Mouse (Mus musculus) lung, embryonic 14.5 days (tissue): ENCODE data around the gene Gnb4. TPM values are rescaled to one million over a fixed set of nuclear protein-coding genes. Genes with fewer than 3 reads are reported as not detected.
A peak's percentile ranks its signal among the peaks of the same experiment; 100 is the strongest.

ENCODE experiments used
- ATAC-seq: fragments of 200-750 bp; cut with Nextera tagmentation; 2 replicates; pipeline ENCODE4 v1.8.0; 2017; ENCODE audit warnings: mild to moderate bottlenecking, moderate TSS enrichment, moderate library complexity; ENCODE audit not compliant: insufficient read depth
- DNase-seq: peaks from one replicate; pipeline ENCODE4 v3.0.0-alpha.2; 2015
- H3K27ac ChIP-seq: fragments of 300-500 bp; sonication (generic); 2 replicates; pipeline ENCODE4 v1.5.1; 2014; ENCODE audit warnings: low read depth, mild to moderate bottlenecking, moderate library complexity
- H3K27me3 ChIP-seq: fragments of 300-500 bp; sonication (generic); 2 replicates; pipeline ENCODE4 v1.6.1; 2014; ENCODE audit warnings: low read length, control low read depth; ENCODE audit not compliant: insufficient read depth
- H3K36me3 ChIP-seq: fragments of 300-500 bp; sonication (generic); 2 replicates; pipeline ENCODE4 v1.6.1; 2014; ENCODE audit warnings: control low read depth; ENCODE audit not compliant: insufficient read depth
- H3K4me1 ChIP-seq: fragments of 300-500 bp; sonication (generic); 2 replicates; pipeline ENCODE4 v1.6.1; 2014; ENCODE audit warnings: antibody characterized with exemption, control low read depth; ENCODE audit not compliant: insufficient read depth
- H3K4me2 ChIP-seq: fragments of 300-500 bp; sonication (generic); 2 replicates; pipeline ENCODE4 v1.6.1; 2014; ENCODE audit warnings: mild to moderate bottlenecking
- H3K4me3 ChIP-seq: fragments of 300-500 bp; sonication (generic); 2 replicates; pipeline ENCODE4 v1.5.1; 2014; ENCODE audit warnings: low read depth, low read length
- H3K9ac ChIP-seq: fragments of 300-500 bp; sonication (generic); 2 replicates; pipeline ENCODE4 v1.6.1; 2014
- H3K9me3 ChIP-seq: fragments of 300-500 bp; sonication (generic); 2 replicates; pipeline ENCODE4 v1.6.1; 2016; ENCODE audit warnings: low read depth, low read length, control low read depth
- CTCF ChIP-seq: IDR thresholded peaks from 2 replicates; pipeline ENCODE4 v1.5.1; 2016; ENCODE audit warnings: antibody characterized with exemption, low read depth
- WGBS: fragments of 180-500 bp; shearing (Covaris S2); extraction: QIAGEN DNeasy Blood & Tissue Kit; methylation state at CpG from one replicate; pipeline ENCODE4 v1.1.7; 2014; 5-methylcytosine and 5-hydroxymethylcytosine counted together
- polyA plus RNA-seq: library from polyadenylated mRNA; unstranded; fragments of >200 nt; fragmentation: Nextera tagmentation; extraction: Ambion mirVana; gene quantifications from 2 replicates; pipeline ENCODE4 v1.2.1, GENCODE M21; 2014

Gnb4 gene
- polyA plus RNA-seq, 1 experiment from 2014 or later: 71.4 TPM

- H3K36me3 ChIP-seq: no peaks in the 10 kb centered on the region
- DNase-seq (no peak), ATAC-seq (no peak)
- H3K4me1 ChIP-seq: no peaks in the 10 kb centered on the region
- H3K27ac ChIP-seq: no peak overlapping the region
- H3K4me3 ChIP-seq: no peak overlapping the region; the same call in 1 of the 2 replicates
- no peaks in the 10 kb centered on the region for H3K9me3 ChIP-seq
- no peak overlapping the region for H3K9ac ChIP-seq
- 64% methylated on average over 2 of the region's 2 CpGs for WGBS
- H3K4me2 ChIP-seq: peak overlapping the region; percentile 65
- TF ChIP-seq CTCF: no peak
- H3K27me3 ChIP-seq: peaks cover 5% of the 10 kb centered on the region; the same call in 1 of the 2 replicates
These were observed 1.6 kb downstream of the Gnb4 start for GRCm38 (mm10) chr3:32614786-32615185.

GRCm38 (mm10) chr3:32611606-32612170 is 4.7 kb downstream of the Gnb4 start:
- 65% methylated on average over 11 of the region's 11 CpGs for WGBS

GRCm38 (mm10) chr3:32610560-32610959 is 5.8 kb downstream of the Gnb4 start:
- no peaks in the 10 kb centered on the region for H3K36me3 ChIP-seq
- H3K4me2 ChIP-seq: no peak overlapping the region
- H3K4me3 ChIP-seq: no peak overlapping the region
- no peaks in the 10 kb centered on the region for H3K4me1 ChIP-seq
- H3K9me3 ChIP-seq: no peaks in the 10 kb centered on the region
- TF ChIP-seq CTCF: peak; percentile 75
- 22% methylated on average over 7 of the region's 7 CpGs for WGBS
- peak; percentile 83 for DNase-seq
- ATAC-seq: 0 out of 2 replicates have a peak, but pooled peaks have one; percentile 45
- H3K27ac ChIP-seq: no peak overlapping the region
- no peak overlapping the region for H3K9ac ChIP-seq
- no peaks in the 10 kb centered on the region for H3K27me3 ChIP-seq

More at GRCm38 (mm10) chr3:32611606-32612170, 4.7 kb downstream of the Gnb4 start:
- ATAC-seq (no peak), DNase-seq (peak; percentile 12)
- Histone ChIP-seq H3K4me1 (no peaks in the 10 kb centered on the region), H3K4me3 (no peak overlapping the region), H3K4me2 (no peak overlapping the region), H3K36me3 (no peaks in the 10 kb centered on the region), H3K27me3 (no peaks in the 10 kb centered on the region), H3K27ac (no peak overlapping the region), H3K9me3 (no peaks in the 10 kb centered on the region), H3K9ac (no peak overlapping the region)
- TF ChIP-seq CTCF: no peak

- no peak for DNase-seq
- no peak for ATAC-seq
- Histone ChIP-seq H3K9me3 (no peaks in the 10 kb centered on the region), H3K27ac (no peak overlapping the region), H3K4me2 (no peak overlapping the region), H3K9ac (no peak overlapping the region), H3K36me3 (no peaks in the 10 kb centered on the region), H3K4me1 (no peaks in the 10 kb centered on the region), H3K4me3 (no peak overlapping the region), H3K27me3 (no peaks in the 10 kb centered on the region)
- TF ChIP-seq CTCF: no peak
- 97% methylated on average over 4 of the region's 4 CpGs for WGBS
These were observed 7.2 kb downstream of the Gnb4 start for GRCm38 (mm10) chr3:32609233-32609632.

- DNase-seq (no peak), ATAC-seq (no peak)
- H3K4me3 ChIP-seq: no peak overlapping the region
- no peaks in the 10 kb centered on the region for H3K36me3 ChIP-seq
- WGBS: 84% methylated on average over 10 of the region's 10 CpGs
- TF ChIP-seq CTCF: no peak
- H3K9ac ChIP-seq: no peak overlapping the region
- no peaks in the 10 kb centered on the region for H3K27me3 ChIP-seq
- no peak overlapping the region for H3K4me2 ChIP-seq
- no peaks in the 10 kb centered on the region for H3K9me3 ChIP-seq
- no peak overlapping the region for H3K27ac ChIP-seq
- no peaks in the 10 kb centered on the region for H3K4me1 ChIP-seq
These were observed 15.3 kb downstream of the Gnb4 start for GRCm38 (mm10) chr3:32601055-32601454.

- no peak overlapping the region for H3K27ac ChIP-seq
- no peak for TF ChIP-seq CTCF
- no peak overlapping the region for H3K4me3 ChIP-seq
- no peaks in the 10 kb centered on the region for H3K9me3 ChIP-seq
- no peak overlapping the region for H3K4me2 ChIP-seq
- 46% methylated on average over 3 of the region's 3 CpGs for WGBS
- no peak for ATAC-seq
- no peaks in the 10 kb centered on the region for H3K27me3 ChIP-seq
- no peaks in the 10 kb centered on the region for H3K4me1 ChIP-seq
- no peak overlapping the region for H3K9ac ChIP-seq
- no peak for DNase-seq
- 0 out of 2 replicates have a peak, but pooled peaks cover 4% of the 10 kb centered on the region for H3K36me3 ChIP-seq
These were observed 17.1 kb downstream of the Gnb4 start for GRCm38 (mm10) chr3:32599328-32599727.

GRCm38 (mm10) chr3:32595080-32595479 is 21.3 kb downstream of the Gnb4 start:
- no peak for ATAC-seq
- 75% methylated on average over 4 of the region's 4 CpGs for WGBS
- H3K36me3 ChIP-seq: peaks cover 17% of the 10 kb centered on the region; the same call in 1 of the 2 replicates

More at GRCm38 (mm10) chr3:32595080-32595479, 21.3 kb downstream of the Gnb4 start:
- Histone ChIP-seq H3K27me3 (no peaks in the 10 kb centered on the region), H3K9me3 (no peaks in the 10 kb centered on the region), H3K9ac (no peak overlapping the region), H3K4me1 (no peaks in the 10 kb centered on the region), H3K4me3 (no peak overlapping the region), H3K4me2 (no peak overlapping the region), H3K27ac (no peak overlapping the region)
- no peak for TF ChIP-seq CTCF
- no peak for DNase-seq
